Mouse (Mus musculus): ENCODE data around the gene 2510039O18Rik.

- TF ChIP-seq CTCF (IDR thresholded peaks at IDR 0.05; ENCODE audit: control insufficient read depth, insufficient read depth, low read length): no peak
- TF ChIP-seq POLR2A (IDR thresholded peaks at IDR 0.05; ENCODE audit: borderline replicate concordance, control insufficient read depth, low read depth, low read length): no peak
Measured at GRCm38 (mm10) chr4:147937486-147937885, 3.2 kb upstream of the 2510039O18Rik start.
